Mouse (Mus musculus) erythroblast, adult 5-6 weeks (primary cell): ENCODE results near the gene Zdhhc20. TPM values are rescaled to one million over a fixed set of nuclear protein-coding genes. Genes with fewer than 3 reads are reported as not detected.
"Not testable (repeated sequence)": the region's sequence is repeated elsewhere in the genome, so short reads cannot be mapped to it uniquely, and the experiment has no call there.

Experiments used
- ATAC-seq: replicated peaks from 2 replicates; pipeline ENCODE4 v1.8.0; 2016; ENCODE audit warnings: moderate number of reproducible peaks, mild to moderate bottlenecking, moderate TSS enrichment, inconsistent platforms; ENCODE audit not compliant: poor library complexity, low FRiP score, severe bottlenecking
- total RNA-seq, 2 experiments: library from RNA; stranded (forward) in 1 of 2; stranded (reverse) in 1 of 2; fragments of 150-400 nt in 1 of 2; fragments of 200-764, 138-1000 nt in 1 of 2; gene quantifications; 2 replicates each; pipeline versions ENCODE4 v1.2.3 to v1.2.4; 2015 to 2017; ENCODE audit warnings: low replicate concordance in 2 of 2

Gene Zdhhc20
- total RNA-seq, 2 experiments from 2014 or later, result 10.7 to 11.3 TPM

- not testable (repeated sequence) for ATAC-seq
These were observed 6.2 kb upstream of the Zdhhc20 start for GRCm38 (mm10) chr14:57896088-57896871.

- no peak for ATAC-seq
These were observed 4.3 kb upstream of the Zdhhc20 start for GRCm38 (mm10) chr14:57894346-57894745.

GRCm38 (mm10) chr14:57892961-57893360 lies 2.9 kb upstream of the Zdhhc20 start:
- no peak for ATAC-seq

GRCm38 (mm10) chr14:57889541-57890010 lies 500 bp downstream of the Zdhhc20 start:
- no peak for ATAC-seq

GRCm38 (mm10) chr14:57887171-57887570 lies 2.9 kb downstream of the Zdhhc20 start:
- ATAC-seq, result no peak

- ATAC-seq, result no peak
These were observed 4.0 kb downstream of the Zdhhc20 start for GRCm38 (mm10) chr14:57886032-57886431.

- no peak for ATAC-seq
These were observed 6.7 kb downstream of the Zdhhc20 start for GRCm38 (mm10) chr14:57883341-57883740.

GRCm38 (mm10) chr14:57882720-57883119 lies 7.4 kb downstream of the Zdhhc20 start:
- ATAC-seq, result no peak

- ATAC-seq, result no peak
These were observed 8.3 kb downstream of the Zdhhc20 start for GRCm38 (mm10) chr14:57881793-57882192.

- no peak for ATAC-seq
These were observed 9.0 kb downstream of the Zdhhc20 start for GRCm38 (mm10) chr14:57881074-57881473.

- ATAC-seq, result no peak
These were observed 12.2 kb downstream of the Zdhhc20 start for GRCm38 (mm10) chr14:57877921-57878320.

GRCm38 (mm10) chr14:57866676-57867276 lies 23.3 kb downstream of the Zdhhc20 start:
- no peak for ATAC-seq

GRCm38 (mm10) chr14:57865256-57865655 lies 24.8 kb downstream of the Zdhhc20 start:
- ATAC-seq, result no peak

GRCm38 (mm10) chr14:57863129-57863528 lies 26.9 kb downstream of the Zdhhc20 start:
- no peak for ATAC-seq

GRCm38 (mm10) chr14:57861987-57862412 lies 28.1 kb downstream of the Zdhhc20 start:
- ATAC-seq, result no peak

GRCm38 (mm10) chr14:57859520-57859919 lies 30.6 kb downstream of the Zdhhc20 start:
- no peak for ATAC-seq

- no peak for ATAC-seq
These were observed 31.5 kb downstream of the Zdhhc20 start for GRCm38 (mm10) chr14:57858601-57859000.

- not testable (repeated sequence) for ATAC-seq
These were observed 34.0 kb downstream of the Zdhhc20 start for GRCm38 (mm10) chr14:57856037-57856436.

GRCm38 (mm10) chr14:57852961-57853360 lies 37.1 kb downstream of the Zdhhc20 start:
- ATAC-seq, result no peak

- ATAC-seq, result peak; percentile 72
These were observed 39.7 kb downstream of the Zdhhc20 start for GRCm38 (mm10) chr14:57850330-57850729.

GRCm38 (mm10) chr14:57848646-57849045 lies 41.4 kb downstream of the Zdhhc20 start:
- no peak for ATAC-seq
